Mouse (Mus musculus) heart, postnatal 0 days (tissue): ENCODE data around the gene E130208F15Rik.

ENCODE experiments used
- CTCF ChIP-seq: IDR thresholded peaks from 2 replicates; pipeline ENCODE4 v1.5.1; 2016; ENCODE audit warnings: antibody characterized with exemption, control low read depth, low read depth
- EP300 ChIP-seq: IDR thresholded peaks from 2 replicates; pipeline ENCODE4 v1.6.1; 2016; ENCODE audit warnings: antibody characterized with exemption, low read depth

- TF ChIP-seq CTCF (no peak), EP300 (no peak)
Observed at GRCm38 (mm10) chr7:30333436-30333835, 11.9 kb downstream of the E130208F15Rik start.
